Mouse (Mus musculus) thymus, adult 2 months (tissue): ENCODE results near the gene Rfx6.

Source experiments
- CTCF ChIP-seq: fragments of 200-500 bp; IDR thresholded peaks from 2 replicates; pipeline ENCODE4 v1.5.1; 2012; ENCODE audit warnings: mild to moderate bottlenecking, control low read depth, low read length, moderate library complexity, borderline replicate concordance; ENCODE audit not compliant: control insufficient read depth, poor library complexity, insufficient read depth; ENCODE audit errors: extremely low read depth
- POLR2A ChIP-seq: fragments of 200-500 bp; IDR thresholded peaks from 2 replicates; pipeline ENCODE4 v1.6.1; 2012; ENCODE audit warnings: mild to moderate bottlenecking, low read length, control low read depth, moderate library complexity; ENCODE audit not compliant: control insufficient read depth, poor library complexity, insufficient read depth; ENCODE audit errors: extremely low read depth

DNA sequence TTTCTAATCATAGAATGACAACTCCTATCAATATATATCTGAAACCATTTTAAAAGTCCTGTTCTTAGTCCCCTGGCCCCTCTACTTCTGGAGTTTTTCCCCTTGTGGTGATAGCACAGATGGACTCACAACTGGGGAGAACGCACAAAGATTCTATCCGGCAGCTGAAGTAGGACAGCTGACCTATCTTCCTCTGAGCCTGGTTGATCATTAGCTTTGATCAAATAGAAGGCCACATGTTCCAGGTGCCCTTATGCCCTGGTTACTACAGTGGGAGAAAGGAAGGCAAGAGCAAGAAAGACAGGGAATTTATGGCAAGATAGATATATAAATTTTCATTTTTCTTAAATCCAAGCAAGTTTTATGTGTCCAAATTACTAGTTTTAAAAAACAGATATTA, 85.7 kb downstream of the Rfx6 start:
- TF ChIP-seq CTCF (no peak), POLR2A (no peak)
